Mouse (Mus musculus): ENCODE measurements around the gene Dusp27.

DNA sequence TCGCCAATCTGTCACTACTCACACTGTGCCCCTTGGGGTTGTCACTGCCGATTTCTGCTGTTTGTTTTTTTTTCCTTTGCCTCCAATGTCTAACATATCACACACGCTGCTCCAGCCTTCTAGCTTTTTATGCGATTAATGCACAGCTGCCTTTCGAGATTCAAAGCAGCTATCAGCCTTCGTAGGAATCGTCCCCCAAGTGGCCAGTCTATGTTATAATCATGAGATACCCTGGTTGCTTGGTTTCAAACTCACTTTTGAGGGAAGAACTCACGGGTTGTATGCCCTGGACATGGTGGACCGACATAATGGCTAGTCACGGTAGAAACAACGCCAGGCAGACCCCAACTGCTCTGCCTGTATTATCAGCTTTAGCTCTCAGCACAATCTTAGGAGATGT, 23.6 kb upstream of the Dusp27 start:
- TF ChIP-seq CTCF (IDR thresholded peaks at IDR 0.05; ENCODE audit: borderline replicate concordance, insufficient read depth, low read length) (no peak), POLR2A (IDR thresholded peaks at IDR 0.05; ENCODE audit: low read depth, low read length) (no peak)

Measured in embryonic fibroblast, embryonic 13.5 days (primary cell).